Mouse (Mus musculus): Measurements from ENCODE around the gene Als2cr12.
"Not testable (repeated sequence)": the region's sequence is repeated elsewhere in the genome, so short reads cannot be mapped to it uniquely, and the experiment has no call there.

Als2cr12 gene

DNA sequence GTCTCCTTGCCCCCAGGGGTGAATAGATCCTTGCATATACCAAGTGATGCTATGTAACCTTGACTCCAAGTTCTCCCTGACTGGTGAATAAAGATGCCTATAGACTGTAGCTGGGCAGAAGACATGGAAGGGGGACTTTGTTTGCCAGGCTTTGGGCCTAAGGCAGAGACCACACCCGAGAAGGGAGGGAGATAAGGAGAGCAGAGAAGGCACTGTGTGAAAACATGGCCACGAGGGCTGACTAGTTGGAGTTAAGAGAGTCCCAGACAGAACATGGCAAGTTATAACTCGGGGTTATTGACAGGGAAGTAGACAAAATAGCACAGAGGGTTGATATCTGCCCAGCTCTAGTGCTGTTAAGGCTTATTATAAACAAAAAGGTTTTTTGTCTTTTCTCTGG lies 4.2 kb upstream of the Als2cr12 start:
- in situ Hi-C loops (cut with MboI; ENCODE audit: low pct_unique_long_range_greater_than_20kb in 1 of 2, low sequenced_read_pairs in 2 of 2, unreplicated experiment in 1 of 2): loop anchor here (5.0 to 10.0 kb wide), 2 partner anchors 195 to 197 kb away; no protein-coding TSS in a partner anchor

DNA sequence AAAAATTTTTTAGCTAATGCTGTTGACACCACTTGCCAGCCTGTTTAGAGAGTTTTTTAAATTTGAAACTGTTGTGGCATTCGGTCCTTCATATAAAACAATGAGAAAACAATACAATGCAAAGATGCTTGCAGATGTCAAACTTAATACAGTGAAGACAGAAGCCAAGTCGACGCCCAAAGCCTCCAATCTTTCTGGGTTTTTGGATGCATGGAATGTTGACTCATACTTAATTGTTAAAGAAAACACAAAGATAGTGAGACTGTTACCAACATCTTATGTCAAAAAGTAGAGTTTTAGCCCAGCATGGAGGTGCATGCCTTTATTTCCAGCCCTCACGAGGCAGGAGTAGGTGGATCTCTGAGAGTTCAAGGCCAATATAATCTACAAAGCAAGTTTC lies 3.0 kb upstream of the Als2cr12 start:
- in situ Hi-C loops (cut with MboI; ENCODE audit: low pct_unique_long_range_greater_than_20kb in 1 of 2, low sequenced_read_pairs in 2 of 2, unreplicated experiment in 1 of 2): loop anchor here (5.0 to 10.0 kb wide), 2 partner anchors 196 to 199 kb away; no protein-coding TSS in a partner anchor

DNA sequence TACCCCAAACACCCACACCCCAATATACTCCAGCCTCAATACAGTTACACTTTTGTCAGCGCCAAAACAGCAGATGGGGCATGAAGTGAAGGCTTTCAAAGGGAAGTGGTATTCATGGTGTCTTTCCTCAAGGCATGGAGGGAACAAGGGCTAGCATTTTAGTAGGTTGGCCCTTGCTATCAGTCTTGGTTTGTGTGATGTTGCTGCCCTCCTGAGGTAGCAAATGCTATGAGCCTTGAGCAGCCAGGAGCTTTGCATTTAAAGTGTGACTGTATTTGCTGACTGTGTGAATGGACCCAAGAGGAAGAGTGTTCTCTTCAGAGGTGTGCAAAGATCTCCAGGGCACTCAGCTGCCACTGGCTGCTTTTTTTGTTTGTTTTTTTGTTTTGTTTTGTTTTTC lies 1.8 kb upstream of the Als2cr12 start:
- in situ Hi-C loops (cut with MboI; ENCODE audit: low pct_unique_long_range_greater_than_20kb in 1 of 2, low sequenced_read_pairs in 2 of 2, unreplicated experiment in 1 of 2): loop anchor here (5.0 to 10.0 kb wide), 2 partner anchors 197 to 200 kb away; no protein-coding TSS in a partner anchor

DNA sequence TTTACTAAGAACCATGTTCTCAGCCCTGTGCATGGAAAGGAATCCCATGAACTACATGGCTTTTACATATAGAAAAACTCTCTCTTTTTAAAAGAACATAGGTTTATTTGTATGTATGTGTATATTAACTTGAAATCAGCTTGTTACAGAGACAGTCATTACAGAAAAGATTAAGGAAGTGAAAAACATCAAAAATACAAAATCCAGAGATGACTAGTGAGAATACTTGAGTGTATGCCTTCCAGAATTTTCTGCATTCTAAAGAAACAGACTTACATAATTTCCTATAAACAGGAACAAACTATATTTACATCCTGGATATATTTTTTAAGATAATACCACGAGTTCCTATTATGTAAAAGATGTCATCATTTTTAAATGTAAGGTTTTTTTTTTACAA lies 2.1 kb downstream of the Als2cr12 start:
- in situ Hi-C loops (cut with MboI; ENCODE audit: low pct_unique_long_range_greater_than_20kb in 1 of 2, low sequenced_read_pairs in 2 of 2, unreplicated experiment in 1 of 2): loop anchor here in 1 of 2 experiments (10.0 kb wide), 1 partner anchor 201 kb away; no protein-coding TSS in a partner anchor

DNA sequence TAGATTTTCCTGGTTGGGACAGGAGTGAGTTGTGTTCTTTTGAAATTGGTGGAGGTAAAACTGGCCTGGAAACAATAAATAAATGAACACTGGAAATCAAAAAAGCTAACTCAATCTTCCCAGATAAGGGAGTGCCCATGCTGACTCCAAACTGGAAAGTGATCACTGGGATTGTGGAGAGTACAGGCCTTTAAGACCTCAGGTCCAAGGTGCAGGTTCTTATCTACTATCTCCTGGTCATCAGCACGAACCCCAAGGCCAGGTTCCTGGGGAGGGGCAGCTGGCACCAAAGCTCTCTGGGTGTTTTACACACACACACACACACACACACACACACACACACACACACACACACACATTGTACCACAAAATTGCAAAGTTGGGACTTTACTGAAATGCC lies 4.1 kb downstream of the Als2cr12 start:
- in situ Hi-C loops (cut with MboI; ENCODE audit: low pct_unique_long_range_greater_than_20kb in 1 of 2, low sequenced_read_pairs in 2 of 2, unreplicated experiment in 1 of 2): loop anchor here in 1 of 2 experiments (10.0 kb wide), 1 partner anchor 203 kb away; no protein-coding TSS in a partner anchor

DNA sequence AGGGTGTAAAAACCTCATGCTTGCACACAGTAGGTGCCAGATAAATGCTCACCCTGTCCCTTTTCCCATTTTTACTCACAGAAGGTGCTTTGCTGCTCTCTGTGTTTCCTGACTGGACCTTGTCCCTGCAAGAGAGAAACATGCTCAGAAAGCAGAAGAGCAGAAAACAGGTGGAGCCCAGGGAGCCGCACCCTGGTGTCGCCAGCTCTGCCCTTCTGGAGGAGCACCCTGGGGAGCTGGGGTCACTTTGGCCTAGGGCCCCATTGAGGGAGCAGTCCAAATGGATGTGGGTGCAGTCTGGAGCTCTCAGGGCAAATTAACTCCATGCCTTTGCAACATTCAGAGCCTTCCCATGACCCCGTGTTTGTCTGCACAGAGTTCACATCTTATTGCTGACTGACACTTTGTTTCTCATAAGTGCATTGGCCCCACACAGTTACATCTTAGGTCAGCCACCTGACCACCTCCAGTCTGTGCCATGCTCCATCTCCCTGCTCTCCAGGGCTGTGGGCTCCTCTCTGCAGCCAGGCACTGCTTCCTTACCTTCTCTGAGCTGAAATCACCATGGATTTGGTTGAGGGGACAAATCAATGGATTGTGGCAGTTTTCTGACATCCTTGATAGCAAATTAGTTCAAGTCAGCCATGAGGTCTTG lies 4.8 kb downstream of the Als2cr12 start:
- in situ Hi-C loops (cut with MboI; ENCODE audit: low pct_unique_long_range_greater_than_20kb in 1 of 2, low sequenced_read_pairs in 2 of 2, unreplicated experiment in 1 of 2): loop anchor here in 1 of 2 experiments (10.0 kb wide), 1 partner anchor 204 kb away; no protein-coding TSS in a partner anchor

DNA sequence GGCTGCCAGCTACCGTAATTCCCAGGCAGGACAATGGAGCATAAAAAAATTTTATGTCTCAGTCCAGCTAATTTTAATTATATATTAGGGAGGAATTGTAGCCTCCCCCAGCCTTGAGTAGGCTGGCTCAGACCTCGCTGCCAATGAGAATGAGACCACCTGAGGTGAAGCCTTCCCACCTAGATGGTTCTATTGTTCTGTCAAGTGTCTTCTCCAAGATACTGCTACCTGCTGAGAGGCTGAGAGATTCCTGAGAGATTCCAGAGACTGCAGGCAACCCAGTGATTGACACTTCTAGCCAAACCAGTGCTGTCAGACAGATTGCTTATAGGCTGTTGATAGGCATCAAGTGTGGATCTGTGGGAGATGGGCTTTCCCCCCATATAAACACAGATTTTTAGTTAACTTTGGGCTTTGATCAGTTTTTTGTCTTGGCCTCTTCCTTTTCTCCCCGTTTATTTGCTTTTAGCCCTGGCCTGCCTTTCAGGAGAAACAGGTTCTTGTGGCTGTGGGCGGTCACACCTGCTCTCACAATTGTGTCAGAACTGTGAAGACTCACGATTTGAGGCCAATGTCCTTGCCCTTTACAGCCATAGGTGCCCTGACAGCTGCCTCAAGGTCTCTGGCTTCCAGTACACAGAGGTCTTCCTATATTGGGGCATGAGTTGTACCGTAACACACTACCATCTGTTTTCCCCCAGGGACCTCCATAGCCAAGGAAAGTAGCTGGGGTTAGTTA lies 5.6 kb downstream of the Als2cr12 start:
- in situ Hi-C loops (cut with MboI; ENCODE audit: low pct_unique_long_range_greater_than_20kb in 1 of 2, low sequenced_read_pairs in 2 of 2, unreplicated experiment in 1 of 2): loop anchor here in 1 of 2 experiments (10.0 kb wide), 1 partner anchor 205 kb away; no protein-coding TSS in a partner anchor

DNA sequence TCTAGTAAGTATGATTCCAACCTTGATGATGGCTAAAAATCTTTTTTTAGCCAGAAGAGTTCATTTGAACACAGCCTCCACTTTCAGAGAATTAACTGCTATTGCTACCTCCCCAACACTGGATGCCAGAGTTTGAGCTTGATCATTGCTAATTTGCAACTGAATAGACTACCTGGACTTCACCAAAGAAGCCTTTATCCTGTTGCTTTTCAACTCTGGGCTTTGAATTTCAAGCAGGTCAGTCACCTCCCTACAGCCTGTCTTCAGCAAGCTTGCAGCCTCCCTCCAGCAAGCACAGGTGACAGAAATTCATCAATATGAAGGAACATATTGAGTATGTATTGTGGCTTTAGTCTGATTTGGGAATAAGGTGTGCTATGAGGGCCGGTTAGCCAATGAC lies 6.4 kb downstream of the Als2cr12 start:
- in situ Hi-C loops (cut with MboI; ENCODE audit: low pct_unique_long_range_greater_than_20kb in 1 of 2, low sequenced_read_pairs in 2 of 2, unreplicated experiment in 1 of 2): no loop called here

DNA sequence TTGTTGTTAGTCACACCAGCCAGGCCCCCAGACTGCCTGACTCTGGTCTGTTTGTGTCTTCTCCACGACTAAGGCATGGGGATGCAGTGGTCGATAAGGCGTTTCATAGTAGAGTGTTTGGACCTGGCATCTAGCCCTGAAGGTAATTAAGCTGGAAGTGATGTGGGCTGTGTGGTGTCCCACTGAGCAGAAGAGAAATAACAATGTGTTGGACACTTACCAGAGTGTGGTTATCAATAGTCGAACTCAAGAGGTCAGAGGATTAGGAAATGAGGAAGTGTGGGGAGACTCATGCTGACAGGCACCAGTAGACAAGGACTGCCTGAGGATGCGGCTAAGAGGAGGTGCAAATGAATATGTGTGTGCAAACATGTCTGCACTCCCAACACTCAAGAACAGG lies 17.4 kb downstream of the Als2cr12 start:
- in situ Hi-C loops (cut with MboI; ENCODE audit: low pct_unique_long_range_greater_than_20kb in 1 of 2, low sequenced_read_pairs in 2 of 2, unreplicated experiment in 1 of 2): loop anchor here in 1 of 2 experiments (10.0 kb wide), 1 partner anchor 64 kb away; no protein-coding TSS in a partner anchor

DNA sequence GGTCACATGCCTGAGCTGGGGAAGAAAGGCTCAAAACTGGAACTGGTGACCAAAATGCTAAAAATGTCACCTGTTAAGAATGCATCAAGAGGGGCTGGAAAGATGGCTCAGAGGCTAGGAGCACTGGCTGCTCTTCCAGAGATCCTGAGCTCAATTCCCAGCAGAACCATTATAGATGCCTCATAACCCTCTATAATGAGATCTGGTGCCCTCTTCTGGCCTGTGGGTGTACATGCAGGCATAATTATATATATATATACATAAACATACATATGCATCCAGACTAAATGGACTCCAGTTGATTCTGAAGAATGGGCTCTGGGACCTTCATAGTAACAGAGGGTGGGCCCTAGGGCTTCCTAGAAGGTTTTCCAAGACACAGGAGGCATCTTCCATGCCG lies 18.2 kb downstream of the Als2cr12 start:
- in situ Hi-C loops (cut with MboI; ENCODE audit: low pct_unique_long_range_greater_than_20kb in 1 of 2, low sequenced_read_pairs in 2 of 2, unreplicated experiment in 1 of 2): loop anchor here in 1 of 2 experiments (10.0 kb wide), 1 partner anchor 63 kb away; no protein-coding TSS in a partner anchor

DNA sequence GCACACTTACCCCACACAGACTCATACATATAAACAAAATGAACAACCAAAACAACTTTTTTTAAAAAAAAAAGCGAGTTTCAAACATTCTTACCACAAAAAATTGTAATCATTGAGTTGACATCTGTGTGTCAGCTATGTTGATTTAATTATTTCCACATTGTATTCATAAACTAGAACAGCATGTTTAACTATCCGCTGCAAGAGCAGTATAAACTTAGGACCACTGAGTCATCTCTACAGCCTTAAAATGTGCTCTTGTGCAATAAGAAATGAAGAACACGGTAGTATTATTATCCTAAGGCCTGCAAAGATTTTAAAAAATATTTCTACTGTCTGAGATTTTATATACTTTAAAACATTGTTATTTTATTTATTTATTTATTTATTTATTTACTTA lies 20.8 kb downstream of the Als2cr12 start:
- in situ Hi-C loops (cut with MboI; ENCODE audit: low pct_unique_long_range_greater_than_20kb in 1 of 2, low sequenced_read_pairs in 2 of 2, unreplicated experiment in 1 of 2): loop anchor here in 1 of 2 experiments (10.0 kb wide), 1 partner anchor 60 kb away; no protein-coding TSS in a partner anchor

DNA sequence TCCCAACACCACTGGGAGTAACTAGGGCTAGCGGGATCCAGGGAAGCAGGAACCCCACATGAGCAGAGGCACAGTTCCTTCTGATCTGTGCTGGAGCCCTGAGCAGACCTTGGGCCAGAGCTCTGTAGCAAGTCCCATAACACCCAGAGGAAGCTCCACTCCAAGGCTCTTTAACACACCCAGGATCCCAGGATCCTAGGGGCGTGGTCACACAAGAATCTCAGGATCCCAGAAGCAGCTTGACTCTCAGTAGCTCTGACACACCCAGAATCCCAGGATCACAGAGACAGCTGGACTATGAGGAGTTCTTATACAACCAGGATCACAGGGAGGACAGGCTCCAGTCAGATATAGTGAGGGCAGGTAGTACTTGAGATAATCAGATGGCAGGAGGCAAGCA lies 23.7 kb downstream of the Als2cr12 start:
- in situ Hi-C loops (cut with MboI; ENCODE audit: low pct_unique_long_range_greater_than_20kb in 1 of 2, low sequenced_read_pairs in 2 of 2, unreplicated experiment in 1 of 2): loop anchor here in 1 of 2 experiments (10.0 kb wide), 1 partner anchor 57 kb away; no protein-coding TSS in a partner anchor

DNA sequence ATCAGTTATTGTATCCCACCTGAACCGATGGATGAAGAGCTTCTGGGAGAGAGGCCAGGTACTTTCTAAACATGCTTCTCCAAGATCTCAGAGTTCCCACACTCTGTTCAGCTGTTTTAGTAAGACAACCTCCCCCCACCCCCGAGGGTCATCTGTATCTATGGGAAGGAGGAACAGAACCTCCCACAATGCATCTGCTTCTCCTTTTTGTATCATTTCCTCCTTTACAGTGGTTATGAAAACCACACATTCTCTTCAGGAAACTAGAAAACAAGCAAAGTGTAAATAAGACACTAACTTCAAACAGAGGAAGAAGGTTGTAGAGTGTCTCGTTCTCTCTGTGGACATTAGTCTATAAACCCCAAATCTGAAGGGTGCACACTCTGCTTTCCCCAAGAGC lies 26.2 kb downstream of the Als2cr12 start:
- in situ Hi-C loops (cut with MboI; ENCODE audit: low pct_unique_long_range_greater_than_20kb in 1 of 2, low sequenced_read_pairs in 2 of 2, unreplicated experiment in 1 of 2): loop anchor here in 1 of 2 experiments (10.0 kb wide), 1 partner anchor 55 kb away; no protein-coding TSS in a partner anchor

DNA sequence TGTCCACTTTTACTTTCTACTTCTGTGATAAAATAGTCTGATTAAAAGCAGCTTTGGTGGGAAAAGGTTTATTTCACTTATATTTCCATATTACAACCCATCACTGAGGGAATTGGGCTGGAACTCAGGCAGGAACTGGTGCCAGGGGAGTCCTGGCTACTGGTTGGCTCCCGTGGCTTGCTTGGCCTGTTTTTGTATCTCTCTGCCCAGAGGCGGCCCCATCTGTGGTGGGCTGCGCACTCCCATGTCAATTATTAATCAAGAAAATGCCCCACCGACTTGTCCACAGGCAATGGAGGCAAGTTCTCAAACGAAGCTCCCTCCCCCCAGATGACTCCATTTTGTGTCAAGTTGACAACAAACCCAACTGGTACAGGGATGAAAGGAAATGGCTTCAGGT lies 27.6 kb downstream of the Als2cr12 start:
- in situ Hi-C loops (cut with MboI; ENCODE audit: low pct_unique_long_range_greater_than_20kb in 1 of 2, low sequenced_read_pairs in 2 of 2, unreplicated experiment in 1 of 2): no loop called here

DNA sequence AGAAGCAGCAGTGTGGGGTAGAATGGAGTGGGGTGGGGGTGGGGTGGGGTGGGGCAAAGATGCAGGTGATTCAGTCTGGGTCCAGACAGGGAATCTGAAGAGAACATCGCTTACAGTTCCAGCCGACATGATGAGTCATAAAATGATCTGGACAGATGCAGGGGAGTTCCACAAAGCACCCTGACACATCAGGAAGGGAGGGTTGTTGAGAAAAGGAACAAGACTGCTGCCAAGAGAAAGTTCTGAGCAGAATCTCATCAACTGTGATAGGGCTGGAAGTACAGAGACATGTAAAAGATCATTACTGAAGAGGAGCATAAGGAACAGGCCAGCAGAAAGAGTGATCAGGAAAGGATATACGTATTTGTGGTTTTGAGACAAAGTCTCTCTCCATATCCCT lies 32.4 kb downstream of the Als2cr12 start:
- in situ Hi-C loops (cut with MboI; ENCODE audit: low pct_unique_long_range_greater_than_20kb in 1 of 2, low sequenced_read_pairs in 2 of 2, unreplicated experiment in 1 of 2): not testable (repeated sequence)

DNA sequence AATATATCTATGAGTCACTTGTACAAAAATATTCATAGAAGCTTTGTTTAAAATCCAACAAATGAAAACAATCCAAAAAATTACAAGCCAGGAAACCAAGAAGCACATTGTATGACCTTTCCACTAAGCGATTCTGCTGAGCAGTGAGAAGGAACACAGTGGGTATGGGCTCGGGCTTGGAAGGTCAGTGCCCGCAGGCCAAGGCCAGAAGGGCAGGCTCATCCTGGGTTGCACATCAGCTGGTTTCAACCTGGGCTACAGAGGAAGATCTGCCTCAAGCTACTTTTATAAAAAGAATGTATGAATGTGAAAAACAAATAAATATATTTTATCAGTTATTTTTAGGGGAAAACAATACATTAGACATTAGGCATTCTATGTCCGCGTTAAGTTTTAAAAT lies 33.1 kb downstream of the Als2cr12 start:
- in situ Hi-C loops (cut with MboI; ENCODE audit: low pct_unique_long_range_greater_than_20kb in 1 of 2, low sequenced_read_pairs in 2 of 2, unreplicated experiment in 1 of 2): not testable (repeated sequence)

DNA sequence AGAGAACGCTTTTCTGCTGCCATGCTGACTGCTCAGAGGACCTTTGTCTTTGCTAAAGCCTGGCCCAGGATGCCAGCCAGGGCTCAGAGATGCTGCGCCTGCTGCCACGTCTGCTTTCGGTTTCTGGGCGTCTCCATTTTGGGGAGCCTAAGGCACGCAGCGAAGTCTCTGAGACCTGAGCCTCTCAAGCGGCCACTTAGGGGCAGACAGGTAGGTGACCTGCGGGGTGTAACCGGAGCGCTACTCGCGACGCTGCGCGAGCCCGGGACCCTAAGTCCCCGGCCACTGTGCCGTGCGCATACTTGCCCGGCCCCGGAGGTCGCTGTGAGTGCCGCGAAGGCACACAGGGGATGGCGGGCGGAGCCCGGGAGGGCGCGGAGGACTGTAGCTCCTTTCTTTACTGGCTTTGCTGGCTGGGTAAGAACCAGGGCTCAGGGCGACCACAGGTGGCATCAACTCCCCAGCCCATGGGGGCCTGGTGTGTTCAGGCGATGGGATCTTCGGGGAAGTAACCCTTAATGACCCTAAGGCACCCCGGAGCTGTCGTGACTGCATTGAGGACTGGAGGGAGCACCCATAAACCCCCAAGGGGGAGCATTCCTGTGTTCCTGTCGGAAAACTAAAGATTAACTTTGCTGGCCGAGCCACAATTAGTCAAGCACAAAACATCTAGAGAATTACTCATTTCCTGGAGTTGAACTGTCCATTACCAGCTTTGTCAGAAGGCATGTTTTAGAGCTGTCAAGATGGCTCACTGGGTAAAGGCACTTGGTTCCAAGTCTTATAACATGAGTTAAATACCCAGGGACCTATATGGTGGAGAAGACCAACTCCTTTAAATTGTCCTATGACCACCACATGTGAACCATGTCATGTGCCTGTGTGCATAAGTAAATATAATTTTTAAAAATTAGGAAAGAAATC lies 43.0 kb downstream of the Als2cr12 start:
- in situ Hi-C loops (cut with MboI; ENCODE audit: low pct_unique_long_range_greater_than_20kb in 1 of 2, low sequenced_read_pairs in 2 of 2, unreplicated experiment in 1 of 2): no loop called here
